Mouse (Mus musculus): ENCODE measurements at regions not wholly inside any gene's neighbourhood (a gene's known extent, or its start where the extent isn't known, plus 50 kb on each side); places are given as distances from the start of the nearest gene placed in this dataset.
A peak's percentile ranks its signal among the peaks of the same experiment; 100 is the strongest.

GRCm38 (mm10) chr6:82860485-82860884, 79.1 kb downstream of the Sema4f start:
- Histone ChIP-seq H3K4me3 (no peak overlapping the region), H3K27ac (no peak overlapping the region)
- intact Hi-C loops (cut with DNase I), result no loop called here
- no peak for TF ChIP-seq CTCF (IDR thresholded peaks at IDR 0.05)
- no peak for DNase-seq (ENCODE audit: extremely low spot score in 1 of 2, low spot score in 2 of 2)

GRCm38 (mm10) chr6:82856218-82856617, 82.0 kb upstream of the Hk2 start:
- intact Hi-C loops (cut with DNase I), result no loop called here
- Histone ChIP-seq H3K4me3 (no peak overlapping the region), H3K27ac (no peak overlapping the region)
- no peak for TF ChIP-seq CTCF (IDR thresholded peaks at IDR 0.05)
- DNase-seq (ENCODE audit: extremely low spot score in 1 of 2, low spot score in 2 of 2), result no peak

- no peak for DNase-seq (ENCODE audit: extremely low spot score in 1 of 2, low spot score in 2 of 2)
- Histone ChIP-seq H3K27ac (no peak overlapping the region), H3K4me3 (no peak overlapping the region)
- no peak for TF ChIP-seq CTCF (IDR thresholded peaks at IDR 0.05)
- intact Hi-C loops (cut with DNase I), result no loop called here
These were observed 81.1 kb upstream of the Hk2 start for GRCm38 (mm10) chr6:82855401-82855800.

- no peak overlapping the region for H3K4me3 ChIP-seq
- DNase-seq (ENCODE audit: extremely low spot score in 1 of 2, low spot score in 2 of 2), result no peak
- intact Hi-C loops (cut with DNase I), result no loop called here
- TF ChIP-seq CTCF (IDR thresholded peaks at IDR 0.05), result no peak
- no peak overlapping the region for H3K27ac ChIP-seq
These were observed 80.5 kb upstream of the Hk2 start for GRCm38 (mm10) chr6:82854780-82855179.

DNA sequence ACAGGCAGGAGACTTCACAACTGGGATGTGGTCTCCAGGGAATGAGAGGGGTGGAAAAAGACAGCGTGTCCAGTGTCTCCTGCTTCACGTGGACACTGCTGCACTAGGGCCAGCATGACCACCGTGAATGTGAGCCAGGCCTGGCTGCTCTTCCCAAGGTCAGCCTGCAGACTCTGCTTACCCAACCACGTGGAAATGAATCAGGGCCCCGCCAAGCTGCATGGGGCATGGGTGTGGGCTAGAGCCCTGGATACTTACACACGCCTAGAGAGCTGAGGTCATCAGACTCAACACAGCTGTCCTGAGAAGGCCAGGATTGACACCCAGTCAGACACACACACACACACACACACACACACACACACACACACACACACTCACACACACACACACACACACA, 80.1 kb upstream of the Hk2 start:
- intact Hi-C loops (cut with DNase I), result no loop called here

DNA sequence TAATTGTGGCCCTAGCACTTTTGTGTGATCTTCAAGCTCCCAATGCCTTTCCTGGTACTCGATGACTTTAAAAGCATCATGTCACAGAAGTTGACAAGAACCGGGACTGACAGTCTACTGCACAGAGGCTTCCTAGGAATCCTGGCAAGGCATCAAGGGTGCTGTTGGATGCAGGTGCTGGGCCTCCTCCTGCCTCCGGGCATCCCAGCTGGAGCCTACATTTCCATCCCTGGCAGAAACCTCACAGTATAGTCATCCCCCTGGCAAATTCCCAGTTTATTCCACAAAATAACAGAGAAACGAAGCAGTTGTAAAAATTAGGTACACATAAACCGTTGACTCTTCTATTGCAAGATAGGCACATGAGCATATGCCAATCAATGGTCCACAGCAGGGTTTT, 78.8 kb upstream of the Hk2 start:
- intact Hi-C loops (cut with DNase I), result no loop called here
- H3K27ac ChIP-seq, result no peak overlapping the region
- no peak for TF ChIP-seq CTCF (IDR thresholded peaks at IDR 0.05)
- no peak overlapping the region for H3K4me3 ChIP-seq
- DNase-seq (ENCODE audit: extremely low spot score in 1 of 2, low spot score in 2 of 2), result no peak

More for the DNA sequence above, 80.1 kb upstream of the Hk2 start:
- no peak for TF ChIP-seq CTCF (IDR thresholded peaks at IDR 0.05)
- Histone ChIP-seq H3K4me3 (no peak overlapping the region), H3K27ac (no peak overlapping the region)
- no peak for DNase-seq (ENCODE audit: extremely low spot score in 1 of 2, low spot score in 2 of 2)

DNA sequence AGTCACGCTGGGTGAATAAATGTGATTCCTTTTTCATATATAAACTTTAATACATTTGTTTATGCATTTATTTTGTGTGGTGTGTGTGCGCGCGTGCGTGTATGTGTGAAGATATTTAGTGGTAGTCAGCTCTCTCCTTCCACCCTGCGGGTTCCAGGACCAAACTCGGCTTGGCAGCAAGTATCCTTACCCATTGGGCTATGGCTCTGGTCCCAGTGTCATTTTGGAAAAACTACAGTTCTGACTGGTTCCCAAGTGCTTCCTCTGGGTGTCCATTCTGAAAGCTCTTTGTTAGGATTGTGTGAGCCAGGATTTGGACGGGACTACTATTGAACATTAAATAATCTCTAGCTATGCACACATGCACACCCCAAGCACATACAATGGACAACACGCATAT, 76.3 kb upstream of the Hk2 start:
- TF ChIP-seq CTCF (IDR thresholded peaks at IDR 0.05), result no peak
- no peak for DNase-seq (ENCODE audit: extremely low spot score in 1 of 2, low spot score in 2 of 2)
- intact Hi-C loops (cut with DNase I), result no loop called here
- Histone ChIP-seq H3K4me3 (no peak overlapping the region), H3K27ac (no peak overlapping the region)

DNA sequence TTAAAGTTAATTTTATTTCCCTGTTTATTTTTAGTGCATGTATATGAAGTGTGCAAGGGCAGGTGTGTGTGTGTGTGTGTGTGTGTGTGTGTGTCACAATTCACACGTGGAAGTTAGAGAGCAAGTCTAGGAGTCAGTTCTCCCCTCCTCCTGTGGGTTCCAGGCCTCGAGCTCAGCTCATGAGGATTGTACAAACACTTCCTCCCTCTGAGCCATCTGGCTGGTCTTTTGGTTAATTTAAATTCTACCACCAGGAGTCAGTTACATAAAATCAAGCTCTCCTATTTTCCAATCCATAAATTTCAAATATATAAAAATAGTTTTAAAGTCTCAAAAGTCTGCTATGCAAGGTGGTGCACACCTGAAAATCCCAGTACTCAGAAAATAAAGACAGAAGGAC, 73.3 kb upstream of the Hk2 start:
- intact Hi-C loops (cut with DNase I), result no loop called here
- no peak for DNase-seq (ENCODE audit: extremely low spot score in 1 of 2, low spot score in 2 of 2)
- TF ChIP-seq CTCF (IDR thresholded peaks at IDR 0.05), result no peak; the same call in 1 of the 2 replicates
- Histone ChIP-seq H3K4me3 (no peak overlapping the region), H3K27ac (peak overlapping the region; percentile 63; the same call in 1 of the 2 replicates)

DNA sequence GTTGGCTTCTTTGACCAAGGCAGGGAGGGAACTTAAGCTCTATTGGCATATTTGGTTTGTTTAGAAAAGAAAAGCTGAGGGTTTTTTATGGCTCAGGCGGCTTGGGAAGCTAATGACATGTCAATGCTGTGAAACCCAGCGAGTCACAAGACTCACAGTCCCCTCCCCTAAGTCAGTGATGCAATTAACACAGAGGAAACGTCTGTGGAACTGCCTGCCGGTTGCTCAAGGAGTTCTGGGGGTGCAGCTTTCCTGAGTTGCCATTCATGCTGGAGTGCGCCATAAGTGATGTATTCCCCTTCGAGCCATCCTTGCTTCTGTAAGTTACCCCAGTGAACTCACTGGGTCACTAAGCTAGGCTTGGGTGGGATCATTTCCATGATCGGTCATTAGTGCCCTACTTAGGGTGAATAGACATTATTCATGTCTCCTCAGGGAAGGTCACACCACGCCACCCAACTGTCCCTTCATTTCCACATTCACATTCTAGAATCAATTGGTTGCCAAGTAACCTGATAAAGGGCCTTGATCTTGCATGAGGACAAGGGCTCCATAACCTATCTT, 72.4 kb upstream of the Hk2 start:
- DNase-seq (ENCODE audit: extremely low spot score in 1 of 2, low spot score in 2 of 2), result no peak
- H3K27ac ChIP-seq, result no peak overlapping the region
- intact Hi-C loops (cut with DNase I), result no loop called here
- no peak overlapping the region for H3K4me3 ChIP-seq
- TF ChIP-seq CTCF (IDR thresholded peaks at IDR 0.05), result no peak

DNA sequence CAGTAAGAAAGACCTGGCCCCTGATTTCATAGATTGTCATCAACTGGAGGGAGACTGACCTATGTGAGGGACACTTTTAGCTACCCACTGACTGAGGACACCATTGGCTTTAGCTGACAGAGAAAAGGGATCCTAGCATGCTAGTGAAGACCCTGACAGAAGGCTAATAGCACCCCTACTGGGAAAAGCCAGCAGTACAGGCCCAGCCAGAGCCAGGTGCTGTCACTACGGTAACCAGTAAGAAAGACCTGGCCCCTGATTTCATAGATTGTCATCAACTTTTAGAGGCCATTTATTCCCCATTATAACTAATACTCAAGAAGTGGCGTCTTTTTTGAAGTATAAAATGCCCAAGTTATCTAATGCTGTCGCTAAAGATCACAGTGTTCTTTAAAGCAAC, 70.2 kb upstream of the Hk2 start:
- peak; percentile 34 for TF ChIP-seq CTCF (IDR thresholded peaks at IDR 0.05)
- DNase-seq (ENCODE audit: extremely low spot score in 1 of 2, low spot score in 2 of 2), result no peak
- no peak overlapping the region for H3K4me3 ChIP-seq
- H3K27ac ChIP-seq, result no peak overlapping the region
- intact Hi-C loops (cut with DNase I), result loop anchor here (2.0 kb wide), 1 partner anchor 104 kb away; no protein-coding TSS in a partner anchor

DNA sequence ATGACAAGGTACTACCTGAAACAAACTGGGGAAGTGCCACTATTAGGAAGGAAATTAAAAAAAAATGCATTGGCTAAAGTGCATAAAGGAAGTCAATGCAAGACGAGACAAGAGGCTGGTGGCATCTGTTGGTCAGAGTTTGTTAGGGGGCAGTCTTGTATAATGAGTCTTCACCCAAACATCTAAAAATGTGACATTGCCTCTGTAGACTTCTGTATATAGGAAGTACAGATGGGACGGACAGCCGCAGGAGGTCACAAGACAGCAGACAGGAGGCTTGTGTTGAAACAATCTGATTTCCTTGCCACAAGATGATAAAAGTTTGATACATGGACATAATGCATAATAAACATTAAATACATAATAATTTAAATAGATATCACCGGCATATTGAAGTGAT, 69.6 kb upstream of the Hk2 start:
- TF ChIP-seq CTCF (IDR thresholded peaks at IDR 0.05), result no peak
- no peak overlapping the region for H3K4me3 ChIP-seq
- intact Hi-C loops (cut with DNase I), result loop anchor here (2.0 kb wide), 1 partner anchor 103 kb away; no protein-coding TSS in a partner anchor
- H3K27ac ChIP-seq, result no peak overlapping the region
- no peak for DNase-seq (ENCODE audit: extremely low spot score in 1 of 2, low spot score in 2 of 2)

DNA sequence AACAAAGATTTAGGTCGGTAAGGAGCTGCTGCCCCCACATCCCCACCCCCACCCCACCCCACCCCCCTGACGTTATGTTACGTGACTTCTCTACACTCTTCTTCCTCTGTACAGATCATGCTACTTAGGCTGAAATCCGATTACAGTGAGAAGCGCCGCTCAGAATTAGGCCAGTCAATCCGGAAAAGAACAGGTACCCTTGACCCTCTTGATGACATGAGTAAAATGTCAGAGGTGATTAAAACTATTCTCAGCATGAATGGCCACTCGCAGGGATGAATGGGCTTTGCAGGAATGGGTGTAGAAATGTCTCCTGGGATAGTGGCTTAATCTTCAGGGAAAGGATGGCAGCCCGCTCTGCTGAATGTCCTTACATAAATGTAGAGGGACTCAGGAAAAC, 63.0 kb upstream of the Hk2 start:
- no peak for TF ChIP-seq CTCF (IDR thresholded peaks at IDR 0.05)
- intact Hi-C loops (cut with DNase I), result no loop called here
- H3K27ac ChIP-seq, result no peak overlapping the region
- DNase-seq (ENCODE audit: extremely low spot score in 1 of 2, low spot score in 2 of 2), result no peak
- H3K4me3 ChIP-seq, result no peak overlapping the region

DNA sequence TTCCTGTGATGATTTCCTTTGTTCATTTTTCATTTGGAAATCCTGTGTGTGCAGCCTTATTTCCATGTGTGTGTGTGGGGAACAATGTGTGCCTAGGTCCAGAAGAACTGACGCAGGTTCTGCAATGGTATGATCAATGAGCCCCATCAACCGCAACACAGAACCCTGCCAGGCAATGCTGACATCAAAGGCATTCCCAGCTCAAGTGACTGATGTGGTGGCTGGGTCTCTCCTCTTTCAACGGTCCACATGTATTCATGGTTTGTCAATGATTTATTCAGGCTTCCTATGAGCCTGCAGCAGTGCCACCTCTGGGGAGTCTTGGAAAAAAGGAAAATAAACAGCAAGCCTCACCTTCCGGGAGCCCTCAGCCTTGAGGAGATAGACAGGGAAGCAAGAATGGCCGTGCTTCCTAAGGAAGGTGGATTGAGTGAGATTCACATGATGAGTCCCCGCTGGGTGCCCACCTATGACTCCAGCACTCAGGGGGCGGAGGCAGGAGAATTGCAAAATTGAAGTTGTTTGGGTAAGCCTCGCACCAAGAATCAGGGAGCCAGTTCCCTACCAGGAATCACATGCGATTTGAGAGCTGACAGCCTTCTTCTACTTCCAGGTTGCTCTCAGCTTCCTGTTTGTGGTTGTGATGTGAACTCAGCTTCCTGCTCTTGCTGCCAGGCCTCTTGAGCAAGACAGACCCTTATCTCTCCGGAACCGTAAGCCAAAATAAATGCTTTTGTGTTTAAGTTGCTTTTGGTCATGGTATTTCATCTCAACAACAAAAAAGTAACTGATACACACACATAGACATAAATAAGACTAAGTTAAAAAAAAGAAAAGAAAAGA, 61.2 kb upstream of the Hk2 start:
- no peak overlapping the region for H3K27ac ChIP-seq
- no peak for TF ChIP-seq CTCF (IDR thresholded peaks at IDR 0.05)
- intact Hi-C loops (cut with DNase I), result no loop called here
- no peak for DNase-seq (ENCODE audit: extremely low spot score in 1 of 2, low spot score in 2 of 2)
- H3K4me3 ChIP-seq, result no peak overlapping the region
